Mouse (Mus musculus) E14TG2a.4 (cell line): ENCODE results near the gene Lmntd1.

ENCODE experiments used
- CTCF ChIP-seq: conservative IDR thresholded peaks from 2 replicates; pipeline ENCODE4 v1.5.1; 2014; ENCODE audit warnings: low read length
- NANOG ChIP-seq: IDR thresholded peaks from 2 replicates; pipeline ENCODE4 v1.6.1; 2014; ENCODE audit warnings: borderline replicate concordance, low read length, mixed read lengths
- POU5F1 ChIP-seq: IDR thresholded peaks from 2 replicates; pipeline ENCODE4 v1.6.1; 2014; ENCODE audit warnings: low read length, borderline replicate concordance

DNA sequence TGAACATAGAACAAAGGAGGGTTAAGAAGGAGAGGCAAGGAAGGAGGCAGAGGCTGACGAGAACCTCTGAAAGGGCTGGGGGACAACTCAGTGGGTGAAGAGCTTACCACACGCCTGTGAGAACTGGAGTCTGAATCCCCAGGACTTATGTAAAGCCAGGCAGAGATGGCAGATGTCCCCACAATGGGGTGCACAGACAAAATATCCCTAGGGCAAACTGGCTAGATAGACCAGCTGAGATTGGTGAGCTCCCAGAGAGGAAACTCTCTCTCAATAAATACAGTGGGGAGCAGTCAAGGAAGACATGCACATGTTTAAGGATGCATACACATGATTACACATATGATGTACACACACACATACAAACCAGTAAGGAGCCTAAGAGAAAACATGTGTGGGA, 10.0 kb downstream of the Lmntd1 start:
- TF ChIP-seq CTCF, result no peak
- no peak for TF ChIP-seq NANOG
- TF ChIP-seq POU5F1, result no peak
